Mouse (Mus musculus) bone marrow, adult 2 months (tissue): ENCODE results near the gene Dgki.

Experiments
- CTCF ChIP-seq: fragments of 200-500 bp; IDR thresholded peaks from 2 replicates; pipeline ENCODE4 v1.5.1; 2011; ENCODE audit warnings: low read length, control low read depth; ENCODE audit not compliant: control insufficient read depth, insufficient read depth
- POLR2A ChIP-seq: fragments of 200-500 bp; IDR thresholded peaks from 2 replicates; pipeline ENCODE4 v1.6.1; 2011; ENCODE audit warnings: low read depth, mild to moderate bottlenecking, control low read depth, low read length, borderline replicate concordance; ENCODE audit not compliant: control insufficient read depth

DNA sequence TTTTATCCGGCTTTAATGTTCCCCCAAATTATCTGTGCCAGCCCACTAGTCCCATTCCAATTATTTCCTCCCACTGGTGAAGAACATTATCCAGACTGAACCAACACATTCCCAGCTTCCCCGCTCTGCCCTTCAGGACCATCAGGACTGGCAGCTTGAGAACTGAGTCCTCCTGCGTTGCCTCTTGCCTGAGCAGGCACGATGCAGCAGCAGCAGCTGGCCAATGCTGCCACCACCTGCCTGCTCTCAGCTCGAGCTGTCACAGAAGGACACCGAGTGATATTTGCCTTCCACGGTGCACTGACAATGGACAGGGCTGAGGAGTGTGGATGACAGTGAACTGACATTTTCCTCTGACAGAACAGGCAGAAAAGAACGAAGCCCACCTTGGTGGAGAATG, 261.5 kb downstream of the Dgki start:
- TF ChIP-seq CTCF: no peak
- TF ChIP-seq POLR2A: no peak
